Mouse (Mus musculus): ENCODE data around the gene Hyou1.
"Not testable (repeated sequence)": the region's sequence is repeated elsewhere in the genome, so short reads cannot be mapped to it uniquely, and the experiment has no call there.

The Hyou1 gene

DNA sequence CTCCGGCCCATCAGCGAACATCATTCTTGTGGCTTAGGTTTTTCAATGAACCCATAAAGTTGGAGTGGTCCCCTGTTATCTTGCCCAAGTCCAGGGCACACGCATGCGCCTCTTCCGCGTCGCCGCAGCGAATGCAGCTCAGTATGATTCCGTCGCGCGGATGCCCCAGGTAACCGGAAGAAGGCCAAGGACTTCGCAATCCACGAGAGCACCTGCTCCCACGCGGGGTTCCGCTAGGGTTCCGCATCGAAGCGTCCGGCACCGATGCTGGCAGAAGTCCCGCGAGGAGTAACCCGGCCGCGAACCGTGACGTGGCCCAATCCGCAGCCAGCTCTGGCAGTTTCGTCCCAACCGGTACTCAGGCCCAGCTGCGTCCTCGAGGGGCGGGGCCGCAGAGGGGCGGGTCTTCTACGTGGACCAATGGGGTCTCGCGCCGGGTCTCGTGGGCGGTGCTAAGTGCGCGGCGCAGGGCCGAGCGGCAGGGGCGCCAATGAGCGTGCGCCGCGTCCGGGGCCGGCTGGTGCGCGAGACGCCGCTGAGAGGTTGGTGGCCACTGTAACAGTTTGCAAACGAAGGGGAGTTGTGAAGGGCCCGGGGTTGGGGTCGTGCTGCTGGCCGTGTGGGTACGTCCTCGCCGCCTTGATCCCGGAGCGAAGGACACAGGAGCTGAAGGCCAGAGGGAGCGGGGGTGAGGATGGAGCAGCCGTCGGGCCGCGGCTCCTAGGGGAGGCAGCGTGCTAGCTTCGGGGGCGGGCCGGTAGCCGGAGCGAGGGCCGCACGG, at the start of gene Hyou1:
TSS of gene Hyou1 (plus strand) at position 437 of the 781 bp plus-strand sequence.
- peak; percentile 96 for DNase-seq (ENCODE audit: low read depth, low spot score)

DNA sequence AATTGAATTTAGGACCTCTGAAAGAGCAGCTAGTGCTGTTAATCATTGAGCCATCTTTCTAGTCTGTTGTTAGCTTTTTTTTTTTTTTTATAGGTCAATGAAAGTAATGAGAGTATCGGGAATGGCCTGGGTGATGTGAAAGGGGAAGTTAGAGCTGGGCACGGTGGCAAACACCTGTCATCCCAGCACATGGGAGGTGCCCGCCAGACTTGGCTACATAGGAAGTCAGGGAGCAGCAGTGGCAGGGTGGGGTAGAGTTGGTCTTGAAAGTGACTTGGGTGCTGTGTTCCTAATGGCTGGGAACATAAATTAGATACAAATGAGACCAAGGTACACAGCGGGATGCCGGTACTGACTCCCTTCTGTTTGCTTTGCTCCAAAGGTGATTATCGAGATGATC, 48.6 kb upstream of the Hyou1 start:
- no peak for DNase-seq (ENCODE audit: low read depth, low spot score)

DNA sequence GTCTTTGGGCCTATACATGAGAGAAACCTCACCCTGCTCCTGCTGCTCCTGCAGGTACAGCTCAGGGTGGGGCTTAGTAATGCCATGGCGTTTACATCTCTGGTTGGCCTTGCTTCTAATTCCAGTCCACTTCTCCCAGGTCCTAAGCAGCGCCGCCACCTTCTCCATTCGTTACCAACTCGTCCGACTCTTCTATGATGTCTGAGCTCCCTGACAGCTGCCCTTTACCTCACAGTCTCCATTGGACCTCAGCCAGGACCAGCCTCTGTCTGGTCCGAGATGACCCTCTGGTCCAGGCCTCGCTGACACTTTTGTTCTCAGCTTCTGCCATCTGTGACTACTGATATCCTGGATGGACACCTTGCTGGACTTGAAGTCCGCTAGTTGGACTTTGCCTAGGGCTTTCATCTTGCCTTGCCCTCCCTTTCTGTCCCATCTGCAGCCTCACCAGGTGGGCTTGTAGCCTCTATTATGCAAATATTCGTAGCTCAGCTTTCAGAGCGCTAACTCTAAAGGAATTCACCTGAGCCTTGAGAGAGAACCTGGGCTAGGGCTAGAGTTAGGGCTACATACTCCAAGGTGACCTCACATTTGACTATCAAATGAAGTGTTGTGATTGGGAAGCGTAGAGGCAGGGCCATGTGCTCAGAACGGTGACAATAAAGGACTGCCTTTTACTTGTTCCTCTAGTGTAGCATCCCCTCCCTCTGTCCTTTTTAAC, 46.2 kb upstream of the Hyou1 start:
- no peak for DNase-seq (ENCODE audit: low read depth, low spot score)

- DNase-seq (ENCODE audit: low read depth, low spot score) = peak; percentile 100
These were observed 44.6 kb upstream of the Hyou1 start, which contains the start of gene H2afx for GRCm38 (mm10) chr9:44334396-44335330. Gene H2afx (plus strand): TSS chr9:44334694.

- no peak for DNase-seq (ENCODE audit: low read depth, low spot score)
These were observed 43.8 kb upstream of the Hyou1 start for GRCm38 (mm10) chr9:44335331-44336092.

GRCm38 (mm10) chr9:44336093-44336406, 43.2 kb upstream of the Hyou1 start:
- DNase-seq (ENCODE audit: low read depth, low spot score) = no peak

DNA sequence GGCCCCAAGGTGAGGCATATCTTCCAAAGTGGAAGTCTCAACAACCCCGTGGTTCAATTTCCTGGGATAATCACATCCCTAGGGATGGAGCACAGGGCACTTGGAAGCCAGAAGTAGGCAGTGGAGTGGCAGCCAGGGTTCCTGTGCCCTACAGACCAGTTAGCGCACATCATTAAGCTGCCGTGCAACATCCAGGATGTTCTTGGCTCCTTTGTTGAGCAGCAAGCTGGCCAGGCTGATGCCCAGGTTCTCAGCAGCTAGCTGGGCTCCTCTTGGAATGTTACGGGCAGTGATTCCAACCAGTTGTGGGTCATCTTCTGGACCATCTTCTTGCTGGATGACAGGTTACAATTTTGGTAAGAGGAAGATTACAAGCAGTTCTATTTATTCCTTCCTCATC, 42.8 kb upstream of the Hyou1 start:
- not testable (repeated sequence) for DNase-seq (ENCODE audit: low read depth, low spot score)

DNA sequence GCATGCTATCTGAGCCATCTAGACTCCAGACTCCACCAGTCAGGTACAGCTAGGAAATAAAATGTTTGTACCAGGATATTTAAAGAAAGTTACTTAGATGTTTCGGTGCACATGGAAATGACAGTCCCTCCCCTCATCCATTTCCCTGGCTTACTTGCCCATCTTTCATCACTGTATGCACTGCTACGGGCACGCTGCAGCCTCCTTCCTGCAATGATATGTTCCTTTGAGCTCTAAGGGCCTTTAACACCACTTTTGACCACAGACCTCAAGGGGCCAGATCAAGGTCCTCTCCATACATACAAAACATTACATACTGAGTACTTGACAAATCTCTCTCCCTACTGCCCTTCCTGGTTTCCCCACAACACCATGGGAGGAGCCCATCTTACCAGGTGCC, 42.3 kb upstream of the Hyou1 start:
- DNase-seq (ENCODE audit: low read depth, low spot score) = no peak

DNA sequence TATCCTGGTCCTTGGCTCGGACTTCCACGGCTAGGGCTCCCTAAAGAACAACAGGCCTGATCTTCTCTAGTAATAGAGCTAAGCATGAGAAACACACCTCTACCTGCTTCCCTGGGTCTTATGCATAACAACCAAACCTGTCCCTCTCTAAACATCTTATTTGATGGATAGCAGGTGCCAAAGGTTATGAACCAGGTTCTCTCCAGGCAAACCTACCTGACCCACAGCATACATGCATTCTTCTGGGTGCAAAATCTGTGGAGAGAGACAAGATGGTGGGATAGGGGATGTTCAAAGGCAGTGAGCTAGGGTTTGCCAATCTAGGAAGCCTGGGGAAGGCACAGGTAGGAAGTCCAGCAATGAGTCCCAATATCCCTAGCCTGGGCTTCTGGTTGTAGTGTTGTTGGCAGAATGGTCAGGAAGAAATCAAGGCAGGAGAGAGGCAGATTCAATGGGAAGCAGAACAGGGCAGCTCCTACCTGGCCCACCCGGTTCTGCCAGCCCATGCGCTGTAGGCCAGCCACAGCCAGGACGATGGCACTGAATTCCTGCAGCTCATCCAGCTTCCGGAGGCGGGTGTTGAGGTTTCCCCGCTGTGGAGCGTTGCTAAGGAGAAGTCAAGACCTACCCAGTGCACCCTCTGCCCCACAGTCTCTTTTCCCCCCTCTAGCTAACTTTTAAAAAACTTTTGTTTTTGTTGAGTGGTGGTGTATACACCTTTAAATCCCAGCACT, 41.7 kb upstream of the Hyou1 start:
- DNase-seq (ENCODE audit: low read depth, low spot score) = no peak

DNA sequence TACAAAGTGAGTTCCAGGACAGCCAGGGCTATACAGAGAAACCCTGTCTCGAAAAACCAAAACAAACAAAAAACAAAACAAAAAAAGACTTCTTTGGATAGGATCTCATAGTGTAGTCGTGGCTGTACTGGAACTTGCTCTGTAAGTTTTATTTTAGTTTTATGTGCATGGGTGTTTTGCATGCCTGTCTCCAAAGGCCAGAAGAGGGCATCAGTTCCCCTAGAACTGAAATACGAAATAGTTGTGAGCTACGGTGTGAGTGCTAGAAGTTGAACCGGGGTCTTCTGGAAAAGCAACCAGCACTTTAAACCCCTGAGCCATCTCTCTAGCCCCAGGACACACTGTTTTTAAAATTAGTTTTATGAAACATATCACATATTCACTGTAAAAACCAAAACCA, 40.7 kb upstream of the Hyou1 start:
- no peak for DNase-seq (ENCODE audit: low read depth, low spot score)

- no peak for DNase-seq (ENCODE audit: low read depth, low spot score)
These were observed 37.8 kb upstream of the Hyou1 start for GRCm38 (mm10) chr9:44341487-44341886.

GRCm38 (mm10) chr9:44342173-44342572, 37.1 kb upstream of the Hyou1 start:
- DNase-seq (ENCODE audit: low read depth, low spot score) = no peak

GRCm38 (mm10) chr9:44342605-44343004, 36.7 kb upstream of the Hyou1 start:
- no peak for DNase-seq (ENCODE audit: low read depth, low spot score)

DNA sequence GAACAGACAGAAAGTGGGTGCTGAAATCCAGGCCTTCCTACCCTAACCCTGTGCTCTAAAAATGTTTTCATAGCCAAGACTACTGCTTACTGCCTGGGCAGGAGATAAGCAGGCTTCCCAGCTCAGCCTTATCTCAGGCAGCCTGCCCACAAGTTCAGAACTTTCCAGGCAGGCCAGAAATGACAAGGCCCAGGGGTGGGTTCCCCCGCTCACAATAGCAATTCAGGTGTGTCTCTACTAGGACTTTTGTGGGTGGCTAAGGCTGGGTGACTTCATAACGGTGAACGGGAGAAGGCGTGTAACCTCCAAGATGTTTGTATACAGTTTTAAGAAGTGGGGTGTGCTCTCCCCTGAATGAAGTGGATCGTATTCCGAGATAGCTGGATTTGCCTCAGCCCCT, 36.0 kb upstream of the Hyou1 start:
- no peak for DNase-seq (ENCODE audit: low read depth, low spot score)

DNA sequence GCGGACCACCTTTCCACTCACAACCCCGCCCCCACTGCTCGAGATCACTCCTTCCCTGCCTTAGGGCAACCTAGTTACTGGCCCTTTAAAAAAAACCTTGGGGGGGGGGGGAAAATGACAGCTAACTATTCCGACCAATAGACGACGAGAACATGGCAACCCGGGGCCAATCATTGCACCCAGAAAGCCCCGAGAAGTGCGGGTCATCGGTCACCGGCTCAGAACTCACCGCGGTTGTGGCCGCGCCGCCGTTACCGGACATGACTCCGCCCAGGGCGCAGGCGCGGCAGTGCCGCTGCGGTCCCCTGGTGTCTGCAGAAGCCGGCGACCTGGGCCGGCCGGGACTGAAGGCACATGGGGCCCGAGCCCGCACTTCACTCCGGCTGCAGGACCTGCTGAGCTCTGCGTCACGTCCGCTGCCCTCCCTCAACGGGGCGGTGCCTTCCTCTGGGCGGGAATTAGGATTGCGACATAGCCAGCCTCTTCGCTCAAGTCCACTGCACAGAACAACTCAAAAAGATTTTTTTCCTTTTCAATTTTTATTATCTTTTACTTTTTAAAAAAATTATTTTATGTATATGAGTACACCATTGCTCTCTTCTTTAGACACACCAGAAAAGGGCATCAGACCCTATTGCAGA, 35.4 kb upstream of the Hyou1 start, which contains the start of gene Hmbs:
TSS of gene Hmbs (minus strand) at position 448 of the 641 bp plus-strand sequence.
- DNase-seq (ENCODE audit: low read depth, low spot score) = peak; percentile 93

- DNase-seq (ENCODE audit: low read depth, low spot score) = no peak
These were observed 33.5 kb upstream of the Hyou1 start for GRCm38 (mm10) chr9:44345570-44346433.

GRCm38 (mm10) chr9:44347166-44347565, 32.1 kb upstream of the Hyou1 start:
- no peak for DNase-seq (ENCODE audit: low read depth, low spot score)

- no peak for DNase-seq (ENCODE audit: low read depth, low spot score)
These were observed 31.7 kb upstream of the Hyou1 start for GRCm38 (mm10) chr9:44347621-44348020.

- no peak for DNase-seq (ENCODE audit: low read depth, low spot score)
These were observed 30.7 kb upstream of the Hyou1 start for GRCm38 (mm10) chr9:44348546-44348945.

Data from telencephalon, adult 2 months (tissue).